Mouse (Mus musculus) brown adipose tissue, adult 24 weeks (tissue): Measurements from ENCODE around the gene Irf2. TPM values are rescaled to one million over a fixed set of nuclear protein-coding genes. Genes with fewer than 3 reads are reported as not detected.

ENCODE experiments used
- H3K27ac ChIP-seq: fragments of 200-500 bp; replicated peaks from 2 replicates; pipeline ENCODE4 v1.5.1; 2012; ENCODE audit warnings: low read depth, mild to moderate bottlenecking, low read length
- H3K4me1 ChIP-seq: fragments of 200-500 bp; 2 replicates; pipeline ENCODE4 v1.6.1; 2012; ENCODE audit warnings: low read length, mixed read lengths; ENCODE audit not compliant: control insufficient read depth, insufficient read depth, insufficient read length
- H3K4me3 ChIP-seq: fragments of 200-500 bp; 2 replicates; pipeline ENCODE4 v1.5.1; 2012; ENCODE audit warnings: low read depth, mild to moderate bottlenecking, low read length, moderate library complexity; ENCODE audit not compliant: insufficient read depth
- polyA plus RNA-seq: library from polyadenylated mRNA; stranded (reverse); fragments of >200 nt; gene quantifications from 2 replicates; pipeline ENCODE4 v1.2.4, GENCODE M21; 2012; ENCODE audit not compliant: missing spikeins, insufficient read depth, insufficient read length

Irf2 gene
- polyA plus RNA-seq, 1 experiment = 32.7 TPM

GRCm38 (mm10) chr8:46758131-46758530 lies 18.6 kb downstream of the Irf2 start:
- H3K4me3 ChIP-seq = no peak overlapping the region
- H3K27ac ChIP-seq = no peak overlapping the region
- peaks cover 42% of the 10 kb centered on the region for H3K4me1 ChIP-seq

- H3K27ac ChIP-seq = no peak overlapping the region
- no peak overlapping the region for H3K4me3 ChIP-seq
- H3K4me1 ChIP-seq = peaks cover 42% of the 10 kb centered on the region
Measured at GRCm38 (mm10) chr8:46758676-46759075, 19.1 kb downstream of the Irf2 start.

GRCm38 (mm10) chr8:46759562-46759961 lies 20.0 kb downstream of the Irf2 start:
- H3K27ac ChIP-seq = no peak overlapping the region
- peaks cover 44% of the 10 kb centered on the region for H3K4me1 ChIP-seq

GRCm38 (mm10) chr8:46760701-46761100 lies 21.2 kb downstream of the Irf2 start:
- peaks cover 50% of the 10 kb centered on the region for H3K4me1 ChIP-seq
- no peak overlapping the region for H3K4me3 ChIP-seq
- no peak overlapping the region for H3K27ac ChIP-seq

More at GRCm38 (mm10) chr8:46759562-46759961, 20.0 kb downstream of the Irf2 start:
- no peak overlapping the region for H3K4me3 ChIP-seq

GRCm38 (mm10) chr8:46761454-46761853 lies 21.9 kb downstream of the Irf2 start:
- Histone ChIP-seq H3K27ac (no peak overlapping the region), H3K4me1 (peaks cover 44% of the 10 kb centered on the region), H3K4me3 (no peak overlapping the region)

GRCm38 (mm10) chr8:46769408-46770180 lies 30.1 kb downstream of the Irf2 start:
- Histone ChIP-seq H3K27ac (peak overlapping the region; percentile 47; the same call in 1 of the 2 replicates), H3K4me3 (no peak overlapping the region), H3K4me1 (peaks cover 28% of the 10 kb centered on the region)

- Histone ChIP-seq H3K27ac (no peak overlapping the region), H3K4me3 (no peak overlapping the region), H3K4me1 (peaks cover 20% of the 10 kb centered on the region)
Measured at GRCm38 (mm10) chr8:46770905-46771516, 31.5 kb downstream of the Irf2 start.

- Histone ChIP-seq H3K4me3 (no peak overlapping the region), H3K4me1 (peaks cover 20% of the 10 kb centered on the region), H3K27ac (no peak overlapping the region)
Measured at GRCm38 (mm10) chr8:46772801-46773200, 33.3 kb downstream of the Irf2 start.

- Histone ChIP-seq H3K27ac (peak overlapping the region; percentile 72), H3K4me3 (no peak overlapping the region), H3K4me1 (peaks cover 8% of the 10 kb centered on the region; the same call in 1 of the 2 replicates)
Measured at GRCm38 (mm10) chr8:46777760-46778460, 38.4 kb downstream of the Irf2 start.

- Histone ChIP-seq H3K4me3 (no peak overlapping the region), H3K4me1 (peaks cover 10% of the 10 kb centered on the region; the same call in 1 of the 2 replicates), H3K27ac (no peak overlapping the region)
Measured at GRCm38 (mm10) chr8:46781067-46781657, 41.6 kb downstream of the Irf2 start.

- Histone ChIP-seq H3K4me1 (peaks cover 10% of the 10 kb centered on the region; the same call in 1 of the 2 replicates), H3K4me3 (no peak overlapping the region), H3K27ac (no peak overlapping the region)
Measured at GRCm38 (mm10) chr8:46782254-46782653, 42.7 kb downstream of the Irf2 start.

GRCm38 (mm10) chr8:46785070-46785469 lies 45.5 kb downstream of the Irf2 start:
- no peak overlapping the region for H3K4me3 ChIP-seq
- no peak overlapping the region for H3K27ac ChIP-seq
- peaks cover 11% of the 10 kb centered on the region; the same call in 1 of the 2 replicates for H3K4me1 ChIP-seq

GRCm38 (mm10) chr8:46785926-46786325 lies 46.4 kb downstream of the Irf2 start:
- no peak overlapping the region for H3K27ac ChIP-seq
- H3K4me3 ChIP-seq = no peak overlapping the region
- peaks cover 10% of the 10 kb centered on the region; the same call in 1 of the 2 replicates for H3K4me1 ChIP-seq

- Histone ChIP-seq H3K4me3 (no peak overlapping the region), H3K4me1 (peaks cover 22% of the 10 kb centered on the region), H3K27ac (peak overlapping the region; percentile 66)
Measured at GRCm38 (mm10) chr8:46789091-46789881, 49.8 kb downstream of the Irf2 start.
